Mouse (Mus musculus) cerebellum, postnatal 4 days (tissue): ENCODE data around the gene Bcl3.
"Not testable (repeated sequence)": the region's sequence is repeated elsewhere in the genome, so short reads cannot be mapped to it uniquely, and the experiment has no call there.

Experiments used
- DNase-seq, 2 experiments: peaks; one replicate each; pipeline ENCODE4 v3.0.0; 2022; ENCODE audit warnings: low spot score in 2 of 2, mixed read lengths in 1 of 2

Gene Bcl3

GRCm38 (mm10) chr7:19806356-19806969 is 16.1 kb downstream of the Bcl3 start:
- DNase-seq: no peak

- DNase-seq: peak; percentile 53 to 74
Measured at GRCm38 (mm10) chr7:19802995-19803394, 19.6 kb downstream of the Bcl3 start.

DNA sequence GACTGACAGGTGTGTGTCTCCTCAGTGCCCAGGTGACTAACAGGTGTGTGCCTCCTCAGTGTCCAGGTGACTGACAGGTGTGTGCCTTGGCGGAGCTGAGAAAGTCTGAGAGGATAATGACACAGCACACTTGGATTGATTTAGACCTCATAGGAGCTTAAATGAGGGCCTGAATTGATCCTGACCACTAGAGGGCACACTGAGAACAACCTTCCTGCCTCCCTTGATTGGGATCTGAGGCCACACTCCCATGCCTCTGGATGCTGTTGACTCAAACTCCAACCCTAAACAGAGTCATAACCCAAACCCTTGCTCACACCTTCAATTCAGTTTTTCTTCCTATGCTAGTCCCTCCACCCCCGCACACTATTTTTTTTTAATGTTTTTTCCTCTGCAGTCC is 21.8 kb downstream of the Bcl3 start:
- no peak for DNase-seq

- DNase-seq: peak; percentile 60 to 65
Measured at GRCm38 (mm10) chr7:19796697-19797588, 25.6 kb downstream of the Bcl3 start, which contains the start of gene Cblc. Cblc (minus strand) TSS chr7:19796809.

DNA sequence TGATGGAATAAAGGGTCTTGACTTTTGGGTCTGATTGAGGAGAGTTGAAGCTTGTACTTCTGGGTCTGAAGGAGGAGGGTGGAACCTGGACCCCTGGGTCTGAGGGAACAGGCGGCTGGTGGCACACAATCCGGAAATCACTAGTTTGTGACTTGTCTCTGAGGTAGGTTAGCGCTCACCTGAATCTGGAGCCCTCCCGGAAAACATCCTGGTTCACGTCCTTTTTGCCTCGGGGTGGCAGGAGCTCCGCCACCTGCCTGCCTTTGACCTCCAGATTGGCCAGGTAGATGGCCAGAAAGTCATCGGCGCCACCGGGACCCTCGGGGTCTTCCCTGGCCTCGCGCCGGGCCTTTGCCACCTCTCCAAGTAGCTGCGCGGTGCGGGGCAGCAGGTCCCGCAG is 26.3 kb downstream of the Bcl3 start:
- no peak for DNase-seq

DNA sequence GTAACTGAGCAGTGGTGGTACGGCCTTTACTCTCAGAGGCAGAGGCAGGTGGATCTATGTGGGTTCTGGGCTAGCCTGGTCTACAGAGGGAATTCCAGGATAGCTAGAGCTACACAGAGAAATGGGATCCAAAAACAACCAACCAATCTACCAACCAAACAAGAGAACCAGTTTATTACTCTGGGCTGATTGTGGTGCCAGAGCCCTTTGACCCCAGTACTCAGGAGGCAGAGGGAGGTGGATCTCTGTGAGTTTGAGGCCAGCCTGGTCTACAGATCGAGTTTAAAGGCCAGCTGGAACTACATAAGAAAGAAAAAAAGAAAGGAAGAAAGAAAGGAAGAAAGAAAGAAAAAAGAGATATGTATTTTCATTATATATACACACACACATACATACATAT is 27.3 kb downstream of the Bcl3 start:
- DNase-seq: no peak

DNA sequence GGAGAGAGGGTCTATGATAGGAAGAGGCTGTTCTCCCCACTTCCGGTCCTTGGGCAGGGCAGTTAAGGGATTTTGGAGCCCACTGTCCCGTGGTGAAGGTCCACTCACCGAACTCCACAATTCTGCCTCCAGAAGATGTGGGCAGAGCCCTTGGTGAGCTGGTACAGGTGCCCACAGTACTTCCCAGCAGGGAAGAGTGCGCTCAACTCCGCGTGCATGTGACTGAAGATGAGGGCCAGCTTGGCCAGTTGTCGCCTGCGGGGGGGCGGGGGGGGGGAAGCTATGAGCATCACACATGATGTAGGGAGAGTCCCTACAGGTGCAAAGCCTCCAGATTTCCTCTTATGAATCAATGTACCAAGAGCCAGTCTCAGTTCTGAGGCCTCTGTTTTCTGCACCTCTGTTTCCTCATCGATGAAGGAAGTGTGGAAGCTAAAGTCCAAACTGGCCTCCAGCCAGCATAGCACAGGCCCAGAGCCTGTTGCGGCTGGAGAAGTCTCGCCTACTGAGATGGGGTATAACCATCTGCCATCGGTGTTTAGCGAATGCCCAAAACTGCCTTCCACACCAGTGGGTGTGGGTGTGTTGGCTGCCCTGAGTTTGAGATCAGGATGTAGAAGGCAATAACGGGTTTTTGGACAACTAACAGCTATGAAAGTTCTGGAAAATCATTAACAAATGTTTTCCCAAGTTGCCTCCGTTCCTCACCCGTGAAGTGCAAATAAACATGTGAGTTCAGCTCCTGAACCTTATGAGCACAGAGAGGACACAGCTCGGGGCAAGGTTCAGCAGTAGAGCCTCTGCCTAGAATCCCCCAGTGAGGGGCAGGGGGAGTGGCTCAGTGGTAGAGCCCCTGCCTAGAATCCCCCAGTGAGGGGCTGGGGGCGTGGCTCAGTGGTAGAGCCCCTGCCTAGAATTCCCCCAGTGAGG is 29.6 kb downstream of the Bcl3 start:
- no peak for DNase-seq

GRCm38 (mm10) chr7:19791504-19791903 is 31.1 kb downstream of the Bcl3 start:
- DNase-seq: not testable (repeated sequence)

GRCm38 (mm10) chr7:19789904-19790347 is 32.6 kb downstream of the Bcl3 start:
- DNase-seq: peak; percentile 93 to 94

GRCm38 (mm10) chr7:19785874-19786458 is 36.6 kb downstream of the Bcl3 start:
- DNase-seq: no peak

DNA sequence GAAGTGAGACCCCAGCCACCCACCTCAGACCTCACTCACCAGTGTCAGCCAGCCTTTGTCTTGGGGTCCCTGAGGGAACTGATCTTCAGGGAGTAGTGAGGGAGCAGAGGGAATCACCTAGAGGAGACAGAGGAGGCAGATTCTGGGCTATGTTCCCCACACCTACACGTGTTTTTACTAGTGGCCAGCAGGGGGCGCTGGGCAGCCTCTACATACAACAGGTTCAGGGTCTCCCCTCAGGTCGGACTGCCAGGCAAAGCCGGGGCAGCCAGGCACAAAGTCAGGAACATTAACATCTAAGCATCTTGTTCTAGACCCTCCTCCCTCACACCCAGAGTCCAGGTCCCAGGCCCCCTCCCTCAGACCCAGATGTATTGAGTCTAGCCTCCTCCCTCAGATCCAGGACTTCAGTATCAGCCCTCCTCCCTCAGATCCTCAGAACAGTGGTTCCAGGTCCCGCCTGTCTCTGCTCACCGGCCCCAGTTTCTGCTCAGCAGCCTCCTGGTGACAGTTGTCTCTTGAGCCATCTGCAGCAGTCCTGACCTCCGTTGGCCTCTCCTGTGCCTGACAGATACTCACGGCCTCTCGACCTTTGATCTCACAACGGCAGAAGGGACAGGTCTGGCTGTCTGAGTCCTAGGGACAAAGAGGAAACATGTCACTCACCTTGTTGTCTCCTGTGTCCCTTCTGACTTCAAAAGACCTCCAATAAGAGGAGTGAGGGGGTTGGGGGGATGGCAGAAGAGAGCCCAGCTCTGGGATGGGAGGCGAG is 37.6 kb downstream of the Bcl3 start:
- no peak for DNase-seq

DNA sequence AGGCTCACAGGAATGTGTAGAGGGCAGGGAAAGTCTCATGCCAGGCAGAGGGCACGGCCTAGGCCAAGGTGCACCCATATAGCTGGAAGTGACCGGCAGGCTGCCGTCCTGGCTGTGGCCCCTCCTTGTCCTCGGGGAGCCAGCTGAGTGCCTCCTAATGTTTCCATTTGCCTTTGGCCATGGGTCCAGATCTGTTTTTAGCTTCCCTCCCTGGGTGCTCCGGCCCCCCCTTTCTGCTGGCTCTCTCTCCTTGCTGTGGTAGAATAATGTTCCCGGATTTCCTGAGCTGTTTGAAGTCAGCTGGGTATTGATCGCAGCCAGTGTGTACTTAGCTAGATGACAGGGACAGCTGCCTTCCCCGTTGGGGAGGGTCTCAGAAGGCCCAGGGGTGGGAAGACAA is 38.9 kb downstream of the Bcl3 start:
- DNase-seq: no peak

- DNase-seq: no peak
Measured at GRCm38 (mm10) chr7:19782645-19783044, 39.9 kb downstream of the Bcl3 start.

- DNase-seq: no peak
Measured at GRCm38 (mm10) chr7:19781741-19782140, 40.8 kb downstream of the Bcl3 start.

DNA sequence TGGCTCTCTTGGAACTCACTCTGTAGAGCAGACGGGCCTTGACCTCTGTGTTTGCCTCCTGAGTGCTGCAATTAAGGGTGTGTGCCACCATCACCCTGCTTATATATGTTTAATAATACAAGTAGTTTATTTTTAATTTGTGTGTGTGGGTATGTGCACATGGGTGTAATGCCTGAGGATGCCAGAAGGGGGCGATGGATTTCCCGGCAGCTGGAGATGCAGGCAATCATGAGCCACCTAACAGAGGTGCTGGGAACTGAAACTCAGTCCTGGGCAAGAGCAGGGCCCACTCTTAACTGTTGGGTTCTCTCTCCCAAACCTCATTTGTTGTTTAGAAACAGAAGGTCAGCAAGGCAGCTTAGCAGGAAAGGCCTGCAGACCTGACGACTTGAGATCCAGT is 42.7 kb downstream of the Bcl3 start:
- no peak for DNase-seq

DNA sequence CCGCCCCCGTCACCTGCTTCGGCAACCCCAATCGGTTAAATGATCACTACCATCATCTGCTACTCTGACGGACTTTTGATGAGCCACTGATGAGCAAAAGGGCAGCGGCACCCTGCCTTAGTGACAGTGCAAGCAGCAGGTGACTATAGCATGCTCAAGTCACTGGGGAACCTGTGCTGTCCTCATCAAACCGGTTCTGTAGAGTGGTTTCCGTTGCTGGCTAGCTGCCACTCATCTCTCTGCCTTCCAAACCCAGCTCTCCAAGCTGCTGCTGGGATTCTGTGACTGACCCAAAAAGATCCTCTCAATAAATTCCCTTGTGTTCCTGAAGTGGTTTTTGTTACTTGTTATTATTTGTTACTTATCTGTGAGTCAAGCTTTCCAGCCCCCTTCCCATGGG is 43.9 kb downstream of the Bcl3 start:
- DNase-seq: no peak

DNA sequence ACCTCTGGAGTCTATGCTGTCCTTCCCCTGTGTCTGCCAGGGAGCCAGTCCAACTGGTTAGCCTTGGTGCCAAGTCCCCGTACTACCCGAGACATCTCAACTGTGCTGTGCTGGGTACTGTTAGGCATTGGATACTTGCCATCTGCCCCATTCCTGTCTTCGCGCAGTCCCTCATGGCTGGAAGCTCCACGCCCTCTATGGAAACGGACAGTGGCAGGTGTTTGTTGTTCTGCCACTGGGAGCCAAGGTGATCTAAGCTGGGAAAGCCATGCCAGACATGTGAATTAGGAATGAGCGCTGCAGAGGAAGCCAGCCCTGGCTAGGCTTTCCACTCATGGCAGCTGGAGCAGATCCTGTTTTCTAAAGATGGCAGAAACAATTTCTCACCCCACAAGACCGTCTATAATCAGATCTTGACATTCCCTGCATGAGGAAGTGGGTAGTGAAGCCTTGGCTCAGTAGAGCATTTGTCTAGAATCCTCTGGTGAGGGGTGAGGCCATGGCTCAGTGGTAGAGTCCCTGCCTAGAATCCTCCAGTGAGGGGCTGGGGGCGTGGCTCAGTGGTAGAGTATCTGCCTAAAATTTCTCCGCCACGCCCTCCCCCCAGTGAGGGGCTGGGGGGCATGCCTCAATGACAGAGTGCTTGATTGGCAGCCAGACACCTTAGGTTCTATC is 45.4 kb downstream of the Bcl3 start:
- DNase-seq: no peak

GRCm38 (mm10) chr7:19771682-19772081 is 50.9 kb downstream of the Bcl3 start:
- no peak for DNase-seq

DNA sequence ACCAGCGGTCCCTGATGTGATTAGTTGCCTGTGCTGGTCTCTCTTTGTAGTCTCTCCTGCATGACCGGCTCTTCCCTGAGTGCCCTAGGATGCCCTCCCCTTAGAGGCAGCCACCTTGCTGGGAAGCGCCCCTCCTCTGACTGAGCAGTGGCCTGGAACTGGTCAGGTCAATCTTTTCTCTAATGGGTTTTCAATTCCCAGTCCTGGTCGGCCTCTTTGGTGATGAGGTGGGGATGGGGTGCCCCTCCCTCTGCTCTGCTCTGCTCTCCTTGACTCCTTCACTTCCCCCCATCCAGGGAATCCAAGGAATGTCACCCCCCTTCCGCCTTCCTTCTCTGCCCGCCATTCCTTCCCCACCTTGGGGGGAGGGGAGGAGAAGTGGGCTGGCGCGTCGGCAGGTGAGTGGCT is 51.6 kb downstream of the Bcl3 start, which contains the start of gene Bcam:
TSS of gene Bcam (minus strand) at position 33 of the 408 bp plus-strand sequence.
- no peak for DNase-seq

DNA sequence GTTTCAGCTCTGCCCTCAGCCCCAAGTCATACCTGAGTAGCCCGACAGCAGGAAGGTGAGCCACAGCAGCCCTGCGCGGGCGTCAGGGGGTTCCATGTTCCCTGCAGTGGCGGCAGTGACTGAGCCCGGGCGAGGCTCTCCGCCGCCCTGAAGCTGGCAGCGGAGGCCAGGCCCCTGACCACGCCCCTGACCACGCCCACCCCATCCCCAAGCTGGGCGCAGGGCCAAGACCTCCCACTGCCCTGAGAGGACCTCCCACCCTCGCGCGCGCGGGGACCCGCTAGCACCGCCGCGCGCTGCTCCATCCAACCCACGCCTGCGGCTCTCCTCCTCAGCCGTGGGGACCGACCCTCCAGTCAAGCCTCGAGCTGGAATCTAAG is 52.2 kb downstream of the Bcl3 start:
- DNase-seq: peak; percentile 50 to 71
